In genomic region chr13:45853691-45854090, GRCm38 (mm10) we compare ENCODE assay signal across 25 mouse cellular contexts.
DNase-seq lines count a peak whose midpoint lies in the region; ATAC-seq and TF ChIP-seq lines count a peak whose summit lies in the region.
"Had no signal": no experiment of that assay in that cellular context is flagged by ENCODE, and none has a peak within 500 bp of the region (broad histone marks: within the 10 kb centered on the region; RNA-seq: fewer than 3 reads in every experiment).

No protein-coding gene starts in this region.

- no peak overlapping the region for H3K4me2 ChIP-seq in midbrain, embryonic 11.5 days
- peak overlapping the region; percentile 33; the same call in 1 of the 2 replicates for H3K4me2 ChIP-seq in liver, embryonic 11.5 days
- peak overlapping the region; percentile 2; the same call in 1 of the 2 replicates for H3K4me2 ChIP-seq in liver, embryonic 14.5 days (ENCODE audit: low read depth)
- H3K4me2 ChIP-seq: embryonic facial prominence, embryonic 13.5 days; forebrain, embryonic 12.5 days; forebrain, embryonic 15.5 days; hindbrain, embryonic 12.5 days had no signal

- no peak overlapping the region for H3K4me3 ChIP-seq in midbrain, embryonic 11.5 days (ENCODE audit: low read depth, low read length)
- no peak overlapping the region for H3K4me3 ChIP-seq in midbrain, embryonic 10.5 days
- H3K4me3 ChIP-seq in liver, embryonic 11.5 days (ENCODE audit: low read depth, low read length): no peak overlapping the region
- H3K4me3 ChIP-seq in liver, embryonic 14.5 days (ENCODE audit: insufficient read depth in 1 of 2, low read depth in 2 of 2, low read length in 2 of 2): no peak overlapping the region
- H3K4me3 ChIP-seq: embryonic facial prominence, embryonic 10.5 days; embryonic facial prominence, embryonic 13.5 days; erythroblast, embryonic 14.5 days; forebrain, embryonic 12.5 days; forebrain, embryonic 15.5 days; hindbrain, embryonic 12.5 days had no signal

- WGBS in midbrain, embryonic 11.5 days: 87% methylated on average over 6 of the region's 6 CpGs
- 87% methylated on average over 6 of the region's 6 CpGs for WGBS in midbrain, embryonic 10.5 days
- 65% methylated on average over 6 of the region's 6 CpGs for WGBS in liver, embryonic 11.5 days
- WGBS in liver, embryonic 14.5 days (ENCODE audit: insufficient replicate concordance): 39% methylated on average over 6 of the region's 6 CpGs

- no peak; the same call in 1 of the 2 replicates for TF ChIP-seq EP300 in liver, embryonic 14.5 days (IDR thresholded peaks at IDR 0.05; ENCODE audit: low read depth)

- ATAC-seq in midbrain, embryonic 11.5 days (ENCODE audit: low FRiP score): no peak
- ATAC-seq in liver, embryonic 11.5 days (replicated peaks; ENCODE audit: low FRiP score): no peak
- no peak for ATAC-seq in liver, embryonic 14.5 days (ENCODE audit: insufficient read depth)
- no peak for ATAC-seq in megakaryocyte progenitor cell, adult 5-6 weeks (replicated peaks; ENCODE audit: poor library complexity)
- ATAC-seq: CD4-positive, CD25-positive, alpha-beta regulatory T cell, adult 4 months; forebrain, embryonic 15.5 days; hindbrain, embryonic 16.5 days; inflammation-experienced regulatory T-cells, adult 6 months; Patski had no signal

- H3K27ac ChIP-seq in midbrain, embryonic 11.5 days (ENCODE audit: low read depth, low read length): no peak overlapping the region
- H3K27ac ChIP-seq in midbrain, embryonic 10.5 days (replicated peaks): no peak overlapping the region
- H3K27ac ChIP-seq in liver, embryonic 11.5 days (ENCODE audit: low read depth, low read length): no peak overlapping the region
- no peak overlapping the region for H3K27ac ChIP-seq in liver, embryonic 14.5 days
- H3K27ac ChIP-seq: embryonic facial prominence, embryonic 10.5 days; embryonic facial prominence, embryonic 13.5 days; forebrain, embryonic 12.5 days; forebrain, embryonic 15.5 days; hindbrain, embryonic 12.5 days had no signal

- H3K36me3 ChIP-seq in midbrain, embryonic 11.5 days (ENCODE audit: control insufficient read depth, insufficient read depth, low read length): no peaks in the 10 kb centered on the region
- no peaks in the 10 kb centered on the region for H3K36me3 ChIP-seq in midbrain, embryonic 10.5 days
- H3K36me3 ChIP-seq in liver, embryonic 11.5 days (ENCODE audit: control insufficient read depth, insufficient read depth, low read length): no peaks in the 10 kb centered on the region
- no peaks in the 10 kb centered on the region for H3K36me3 ChIP-seq in liver, embryonic 14.5 days (replicated peaks; ENCODE audit: control insufficient read depth, insufficient read depth, low read depth)
- H3K36me3 ChIP-seq: embryonic facial prominence, embryonic 10.5 days; embryonic facial prominence, embryonic 13.5 days; forebrain, embryonic 12.5 days; forebrain, embryonic 15.5 days; hindbrain, embryonic 12.5 days had no signal

- no peak for TF ChIP-seq CTCF in liver, embryonic 14.5 days (IDR thresholded peaks at IDR 0.05; ENCODE audit: low read depth)

- H3K9me3 ChIP-seq in midbrain, embryonic 11.5 days (ENCODE audit: control insufficient read depth, low read length): no peaks in the 10 kb centered on the region
- no peaks in the 10 kb centered on the region for H3K9me3 ChIP-seq in midbrain, embryonic 10.5 days (replicated peaks)
- H3K9me3 ChIP-seq in liver, embryonic 11.5 days (ENCODE audit: control insufficient read depth, low read length): no peaks in the 10 kb centered on the region
- H3K9me3 ChIP-seq in liver, embryonic 14.5 days (ENCODE audit: control insufficient read depth, low read length): no peaks in the 10 kb centered on the region
- H3K9me3 ChIP-seq: embryonic facial prominence, embryonic 10.5 days; embryonic facial prominence, embryonic 13.5 days; forebrain, embryonic 12.5 days; forebrain, embryonic 15.5 days; hindbrain, embryonic 12.5 days had no signal

- H3K4me1 ChIP-seq in midbrain, embryonic 11.5 days (ENCODE audit: control insufficient read depth, insufficient read depth, low read length): no peaks in the 10 kb centered on the region
- no peaks in the 10 kb centered on the region for H3K4me1 ChIP-seq in midbrain, embryonic 10.5 days
- H3K4me1 ChIP-seq in liver, embryonic 11.5 days (replicated peaks; ENCODE audit: control insufficient read depth, insufficient read depth, low read length): peaks cover 42% of the 10 kb centered on the region
- peaks cover 46 to 53% of the 10 kb centered on the region in 2 experiments for H3K4me1 ChIP-seq in liver, embryonic 14.5 days (replicated peaks; ENCODE audit: control insufficient read depth in 2 of 2, insufficient read depth in 2 of 2, low read length in 1 of 2)
- H3K4me1 ChIP-seq: embryonic facial prominence, embryonic 10.5 days; forebrain, embryonic 15.5 days; hindbrain, embryonic 12.5 days had no signal

- H3K27me3 ChIP-seq in midbrain, embryonic 11.5 days (ENCODE audit: control insufficient read depth, insufficient read depth, low read length): peaks cover 9% of the 10 kb centered on the region
- H3K27me3 ChIP-seq in midbrain, embryonic 10.5 days (ENCODE audit: low read depth, poor library complexity, severe bottlenecking): peaks cover 23% of the 10 kb centered on the region
- H3K27me3 ChIP-seq in liver, embryonic 11.5 days (replicated peaks; ENCODE audit: control insufficient read depth, insufficient read depth, low read length): no peaks in the 10 kb centered on the region
- no peaks in the 10 kb centered on the region for H3K27me3 ChIP-seq in liver, embryonic 14.5 days (ENCODE audit: control insufficient read depth, insufficient read depth, low read length)
- H3K27me3 ChIP-seq: embryonic facial prominence, embryonic 13.5 days; forebrain, embryonic 12.5 days; forebrain, embryonic 15.5 days; hindbrain, embryonic 12.5 days; Patski had no signal

- peak; percentile 51 for DNase-seq in midbrain, embryonic 11.5 days (ENCODE audit: low spot score, missing footprints)
- no peak for DNase-seq in midbrain, embryonic 10.5 days (ENCODE audit: low spot score)
- DNase-seq in liver, embryonic 11.5 days (ENCODE audit: low spot score): no peak
- no peak for DNase-seq in liver, embryonic 14.5 days (ENCODE audit: low read depth in 3 of 3, low spot score in 3 of 3)
- no peak for DNase-seq in lung, postnatal 10 days
- DNase-seq in adrenal gland, postnatal 10 days: no peak
- DNase-seq: adrenal gland, postnatal 14 days; cerebellum, adult 11 months; cerebellum, adult 8-10 months; cerebellum, postnatal 10 days; cerebellum, postnatal 36 days; embryo, embryonic 11 days; gastrocnemius, postnatal 25 days; heart, adult 18-20 months had no signal

- H3K9ac ChIP-seq in midbrain, embryonic 11.5 days (ENCODE audit: low read length): no peak overlapping the region
- no peak overlapping the region for H3K9ac ChIP-seq in liver, embryonic 11.5 days (ENCODE audit: low read depth, low read length)
- no peak overlapping the region for H3K9ac ChIP-seq in liver, embryonic 14.5 days (replicated peaks)
- H3K9ac ChIP-seq: embryonic facial prominence, embryonic 13.5 days; forebrain, embryonic 12.5 days; forebrain, embryonic 15.5 days; hindbrain, embryonic 12.5 days had no signal
